ENCODE assay signal across 9 mouse cellular contexts in the genomic region with DNA sequence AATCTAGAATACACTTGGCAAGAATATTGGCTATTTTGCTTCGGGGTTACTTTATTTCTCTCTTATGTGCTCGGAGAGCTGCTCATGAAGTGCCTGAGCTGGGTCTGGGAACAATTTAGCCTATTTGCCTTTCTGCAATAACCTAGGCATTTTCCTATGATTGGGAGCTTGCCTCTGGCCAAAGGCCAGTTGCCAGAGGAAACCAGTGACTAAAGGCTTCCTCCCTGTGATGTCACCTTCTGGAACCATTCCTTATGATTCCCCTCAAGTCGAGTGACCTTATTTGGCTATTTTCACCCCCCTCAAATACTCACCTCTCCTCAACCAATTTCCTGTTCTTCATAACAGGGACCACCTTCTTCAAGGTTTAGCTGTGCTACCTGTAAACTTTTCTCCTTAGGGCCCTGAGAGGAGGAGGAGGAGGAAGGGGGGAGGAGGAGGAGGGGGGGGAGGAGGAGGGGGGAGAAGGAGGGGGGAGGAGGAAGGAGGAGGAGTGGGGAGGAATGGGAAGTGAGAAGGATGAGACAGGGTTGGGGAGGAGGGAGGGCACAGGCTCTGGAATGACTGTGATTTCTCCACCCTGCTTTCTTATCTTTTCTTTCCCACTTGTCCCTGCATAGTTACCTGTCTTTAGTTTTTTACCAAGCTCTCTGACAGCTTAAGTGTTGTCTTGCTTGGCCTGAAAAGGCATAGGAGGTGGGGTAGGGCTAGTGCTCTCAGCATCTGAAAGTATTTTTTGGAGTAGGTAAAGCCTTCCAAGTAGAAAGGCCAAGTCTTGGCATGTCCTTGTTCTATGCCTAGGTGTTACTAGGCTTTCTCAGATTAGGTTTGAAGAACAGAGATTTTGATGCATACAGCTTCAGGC. TPM values are rescaled to one million over a fixed set of nuclear protein-coding genes. Genes with fewer than 3 reads are reported as not detected.
DNase-seq lines count a peak whose midpoint lies in the region; ATAC-seq and TF ChIP-seq lines count a peak whose summit lies in the region.
"Had no signal": no experiment of that assay in that cellular context is flagged by ENCODE, and none has a peak within 500 bp of the region (broad histone marks: within the 10 kb centered on the region; RNA-seq: fewer than 3 reads in every experiment).

No protein-coding gene starts in this region.

- no peak for TF ChIP-seq POLR2A in testis, adult 2 months (IDR thresholded peaks at IDR 0.05; ENCODE audit: control insufficient read depth, low read depth, low read length)

- TF ChIP-seq CTCF in testis, adult 2 months (IDR thresholded peaks at IDR 0.05; ENCODE audit: control insufficient read depth, insufficient read depth, insufficient replicate concordance, low read depth, low read length), result no peak

- 39% methylated on average over 3 of the region's 3 CpGs for WGBS in embryonic facial prominence, embryonic 14.5 days

- no peaks in the 10 kb centered on the region for H3K27me3 ChIP-seq in testis, adult 2 months (ENCODE audit: control insufficient read depth, insufficient read depth, low read length)
- no peaks in the 10 kb centered on the region for H3K27me3 ChIP-seq in embryonic facial prominence, embryonic 14.5 days (replicated peaks; ENCODE audit: control insufficient read depth, insufficient read depth, low read length)
- H3K27me3 ChIP-seq: embryonic facial prominence, embryonic 15.5 days had no signal

- 0 out of 2 replicates have a peak overlapping the region, but pooled peaks have one; percentile 29 for H3K27ac ChIP-seq in testis, adult 2 months (ENCODE audit: control insufficient read depth, insufficient read depth, low read depth, low read length)
- no peak overlapping the region for H3K27ac ChIP-seq in embryonic facial prominence, embryonic 14.5 days (replicated peaks; ENCODE audit: low read depth, low read length)
- H3K27ac ChIP-seq: embryonic facial prominence, embryonic 15.5 days had no signal

- H3K4me2 ChIP-seq in embryonic facial prominence, embryonic 14.5 days (ENCODE audit: low read depth, low read length), result no peak overlapping the region
- H3K4me2 ChIP-seq: embryonic facial prominence, embryonic 15.5 days had no signal

- no peaks in the 10 kb centered on the region for H3K9me3 ChIP-seq in embryonic facial prominence, embryonic 14.5 days (ENCODE audit: control insufficient read depth, low read length)
- H3K9me3 ChIP-seq: embryonic facial prominence, embryonic 15.5 days had no signal

- no peak overlapping the region for H3K4me3 ChIP-seq in testis, adult 2 months (ENCODE audit: control insufficient read depth, low read depth, low read length)
- H3K4me3 ChIP-seq in embryonic facial prominence, embryonic 14.5 days (ENCODE audit: low read depth, low read length), result no peak overlapping the region
- H3K4me3 ChIP-seq: embryonic facial prominence, embryonic 15.5 days had no signal

- H3K36me3 ChIP-seq in testis, adult 2 months (ENCODE audit: control insufficient read depth, insufficient read depth, low read length), result no peaks in the 10 kb centered on the region
- no peaks in the 10 kb centered on the region for H3K36me3 ChIP-seq in embryonic facial prominence, embryonic 14.5 days (ENCODE audit: control insufficient read depth, insufficient read depth, low read length)
- H3K36me3 ChIP-seq: embryonic facial prominence, embryonic 15.5 days had no signal

- ATAC-seq in embryonic facial prominence, embryonic 14.5 days (ENCODE audit: low read depth), result no peak

- DNase-seq in testis, postnatal 14 days (ENCODE audit: low spot score), result no peak
- DNase-seq in embryonic facial prominence, embryonic 14.5 days (ENCODE audit: low spot score), result peak; percentile 63
- DNase-seq in heart, postnatal 4 days, result peak; percentile 66
- peak; percentile 79 for DNase-seq in skeletal muscle tissue, adult 2 months (ENCODE audit: low read depth, low spot score)
- DNase-seq in right cerebral cortex, postnatal 25 days, result no peak
- DNase-seq in natural killer cell, adult 2 months (ENCODE audit: low spot score in 2 of 2), result no peak
- DNase-seq in layer of hippocampus, adult 8-10 months (ENCODE audit: low spot score in 2 of 2), result no peak

- H3K9ac ChIP-seq in embryonic facial prominence, embryonic 14.5 days (ENCODE audit: low read depth, low read length), result no peak overlapping the region
- H3K9ac ChIP-seq: embryonic facial prominence, embryonic 15.5 days had no signal

- H3K4me1 ChIP-seq in testis, adult 2 months (ENCODE audit: control insufficient read depth, insufficient read depth, low read length), result no peaks in the 10 kb centered on the region
- no peaks in the 10 kb centered on the region for H3K4me1 ChIP-seq in embryonic facial prominence, embryonic 14.5 days (ENCODE audit: control insufficient read depth, insufficient read depth, low read length)
- H3K4me1 ChIP-seq: embryonic facial prominence, embryonic 15.5 days had no signal

RNA-seq across cellular contexts. Expression of a gene that starts 11.8 kb away (rescaled TPM):
- 3.1 and 3.2 TPM in 2 replicates for polyA plus RNA-seq in testis, adult 2 months (2012; rRNA removed)
- polyA plus RNA-seq in embryonic facial prominence, embryonic 14.5 days (2014; fragmentation: Nextera tagmentation; extraction: Ambion mirVana), result 118 and 129 TPM in 2 replicates
- 100 to 1,000 TPM; 240 to 245 TPM for total RNA-seq in heart, postnatal 4 days (2021)
- total RNA-seq in layer of hippocampus, adult 8-10 months (2022), result 10 to 100 TPM; 20.7 to 56.0 (median 33.5) TPM

Comparison
In these comparisons a context has a peak if more than half of its experiments do, and no peak if none do; other contexts are left out.
1. DNase-seq: peak in embryonic facial prominence, embryonic 14.5 days (single experiment), heart, postnatal 4 days (single experiment) and skeletal muscle tissue, adult 2 months (single experiment); none in testis, postnatal 14 days (single experiment), right cerebral cortex, postnatal 25 days (single experiment), natural killer cell, adult 2 months (0 of 2) and layer of hippocampus, adult 8-10 months (0 of 2).
2. RNA of a gene that starts 11.8 kb away (total RNA-seq): 240 to 245 TPM in heart, postnatal 4 days; 20.7 to 56.0 TPM in layer of hippocampus, adult 8-10 months; every median in the first group is over 4 times any median in the second.